Mouse (Mus musculus): ENCODE measurements around the gene Hnrnpa3. TPM values are rescaled to one million over a fixed set of nuclear protein-coding genes. Genes with fewer than 3 reads are reported as not detected.

The Hnrnpa3 gene
- polyA plus RNA-seq, 1 experiment from 2014 or later = 171 TPM

GRCm38 (mm10) chr2:75660255-75660948 lies 1.3 kb downstream of the Hnrnpa3 start:
- no peak for ATAC-seq (ENCODE audit: low FRiP score)
- Histone ChIP-seq H3K36me3 (peaks cover 26% of the 10 kb centered on the region), H3K4me2 (peak overlapping the region; percentile 64), H3K9me3 (replicated peaks) (no peaks in the 10 kb centered on the region), H3K4me1 (peaks cover 22% of the 10 kb centered on the region), H3K9ac (replicated peaks) (peak overlapping the region; percentile 81), H3K4me3 (replicated peaks) (peak overlapping the region; percentile 72), H3K27me3 (replicated peaks) (no peaks in the 10 kb centered on the region), H3K27ac (replicated peaks) (0 out of 2 replicates have a peak overlapping the region, but pooled peaks have one; percentile 99)
- 4% methylated on average over 15 of the region's 15 CpGs for whole genome bisulfite sequencing

GRCm38 (mm10) chr2:75661106-75661505 lies 2.0 kb downstream of the Hnrnpa3 start:
- Histone ChIP-seq H3K9me3 (replicated peaks) (no peaks in the 10 kb centered on the region), H3K36me3 (peaks cover 26% of the 10 kb centered on the region), H3K27me3 (replicated peaks) (no peaks in the 10 kb centered on the region), H3K4me2 (peak overlapping the region; percentile 64), H3K9ac (replicated peaks) (peak overlapping the region; percentile 81; the same call in 1 of the 2 replicates), H3K4me1 (peaks cover 22% of the 10 kb centered on the region), H3K4me3 (replicated peaks) (peak overlapping the region; percentile 72), H3K27ac (replicated peaks) (no peak overlapping the region)
- 48% methylated on average over 2 of the region's 2 CpGs for WGBS
- ATAC-seq (ENCODE audit: low FRiP score) = no peak

- no peak overlapping the region for H3K9ac ChIP-seq (replicated peaks)
- no peaks in the 10 kb centered on the region for H3K4me1 ChIP-seq
- WGBS = 47% methylated on average over 14 of the region's 14 CpGs
- no peak overlapping the region for H3K27ac ChIP-seq (replicated peaks)
- no peaks in the 10 kb centered on the region for H3K9me3 ChIP-seq (replicated peaks)
- no peaks in the 10 kb centered on the region for H3K27me3 ChIP-seq (replicated peaks)
- ATAC-seq (ENCODE audit: low FRiP score) = no peak
- no peak overlapping the region for H3K4me2 ChIP-seq
- no peak overlapping the region for H3K4me3 ChIP-seq (replicated peaks)
- H3K36me3 ChIP-seq = peaks cover 4% of the 10 kb centered on the region
These were observed 10.7 kb downstream of the Hnrnpa3 start for GRCm38 (mm10) chr2:75669491-75670445.

DNA sequence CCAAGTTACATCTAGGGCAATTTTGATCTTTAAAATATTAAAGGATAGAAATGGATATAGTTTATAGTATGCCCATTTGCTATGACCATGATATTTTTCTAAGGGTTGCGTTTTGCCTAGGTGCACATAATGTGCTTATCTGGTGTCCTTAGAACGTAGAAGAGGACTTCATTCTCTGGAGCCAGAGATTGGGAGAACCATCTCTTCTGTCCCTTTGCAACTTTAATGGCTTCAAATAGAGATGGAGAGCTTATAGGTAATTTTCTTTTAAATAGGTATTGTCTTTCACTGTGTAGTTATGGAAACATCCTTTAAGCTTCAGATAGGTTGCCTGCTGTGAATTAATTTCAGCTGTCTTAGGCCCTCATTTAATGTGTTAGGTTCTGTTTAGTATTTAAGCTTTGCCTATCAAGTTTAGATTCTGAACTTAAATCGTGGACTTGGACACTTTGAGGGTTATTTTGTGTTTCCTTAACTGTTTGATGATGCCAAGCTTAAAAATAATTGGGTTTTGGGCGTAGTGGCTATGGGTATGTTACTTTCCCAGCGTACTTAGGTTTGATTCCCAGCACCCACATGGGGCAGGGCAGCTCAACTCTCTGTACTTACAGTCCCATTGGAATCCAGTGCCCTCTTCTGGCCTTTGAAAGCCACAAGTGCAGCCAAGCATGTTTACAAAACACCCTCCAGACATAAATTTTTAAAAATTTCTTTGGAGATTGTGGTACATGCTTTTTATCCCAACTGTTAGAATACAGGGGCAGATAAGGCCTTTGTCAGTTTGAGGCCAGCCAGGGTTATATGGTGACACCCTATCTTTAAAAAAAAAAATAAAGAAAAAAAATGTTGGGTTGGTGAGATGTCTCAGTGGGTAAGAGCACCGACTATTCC lies 11.6 kb downstream of the Hnrnpa3 start:
- no peak overlapping the region for H3K27ac ChIP-seq (replicated peaks)
- no peak overlapping the region for H3K4me2 ChIP-seq
- H3K9ac ChIP-seq (replicated peaks) = no peak overlapping the region
- H3K36me3 ChIP-seq = no peaks in the 10 kb centered on the region
- no peaks in the 10 kb centered on the region for H3K27me3 ChIP-seq (replicated peaks)
- WGBS = 82% methylated on average over 6 of the region's 6 CpGs
- no peak for ATAC-seq (ENCODE audit: low FRiP score)
- no peak overlapping the region for H3K4me3 ChIP-seq (replicated peaks)
- H3K4me1 ChIP-seq = no peaks in the 10 kb centered on the region
- H3K9me3 ChIP-seq (replicated peaks) = no peaks in the 10 kb centered on the region

- Histone ChIP-seq H3K9ac (replicated peaks) (no peak overlapping the region), H3K4me3 (replicated peaks) (no peak overlapping the region), H3K4me2 (no peak overlapping the region), H3K27me3 (replicated peaks) (no peaks in the 10 kb centered on the region), H3K36me3 (no peaks in the 10 kb centered on the region), H3K27ac (replicated peaks) (no peak overlapping the region), H3K4me1 (no peaks in the 10 kb centered on the region), H3K9me3 (replicated peaks) (no peaks in the 10 kb centered on the region)
- no peak for ATAC-seq (ENCODE audit: low FRiP score)
- WGBS = 80% methylated on average over 2 of the region's 2 CpGs
These were observed 12.2 kb downstream of the Hnrnpa3 start for GRCm38 (mm10) chr2:75671337-75671660.

DNA sequence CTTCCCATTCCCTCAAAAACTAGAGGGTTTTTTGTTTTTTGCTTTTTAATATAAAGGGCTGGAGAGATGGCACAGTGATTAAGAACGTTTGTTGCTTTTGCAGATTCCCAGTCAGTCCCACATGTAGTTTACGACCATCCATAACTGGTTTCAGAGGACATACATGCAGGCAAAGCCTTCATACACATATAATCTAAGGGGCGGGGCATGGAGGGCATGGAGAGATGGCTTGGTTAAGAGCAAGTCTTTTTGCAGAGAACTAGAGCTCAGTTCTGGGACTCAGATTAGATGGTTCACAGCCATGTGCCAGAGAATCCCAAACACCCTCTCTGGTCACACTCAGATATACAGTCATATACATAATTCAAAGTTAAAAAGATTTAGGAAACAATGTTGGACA lies 13.5 kb downstream of the Hnrnpa3 start:
- 75% methylated on average over 3 of the region's 3 CpGs for whole genome bisulfite sequencing
- ATAC-seq (ENCODE audit: low FRiP score) = no peak
- no peak overlapping the region for H3K27ac ChIP-seq (replicated peaks)
- no peaks in the 10 kb centered on the region for H3K27me3 ChIP-seq (replicated peaks)
- H3K36me3 ChIP-seq = no peaks in the 10 kb centered on the region
- H3K4me3 ChIP-seq (replicated peaks) = no peak overlapping the region
- H3K4me2 ChIP-seq = no peak overlapping the region
- no peaks in the 10 kb centered on the region for H3K4me1 ChIP-seq
- no peaks in the 10 kb centered on the region for H3K9me3 ChIP-seq (replicated peaks)
- H3K9ac ChIP-seq (replicated peaks) = no peak overlapping the region

- 59% methylated on average over 14 of the region's 14 CpGs for WGBS
- Histone ChIP-seq H3K27ac (replicated peaks) (no peak overlapping the region), H3K9me3 (replicated peaks) (no peaks in the 10 kb centered on the region), H3K27me3 (replicated peaks) (no peaks in the 10 kb centered on the region), H3K36me3 (no peaks in the 10 kb centered on the region), H3K4me2 (no peak overlapping the region), H3K4me3 (replicated peaks) (no peak overlapping the region), H3K4me1 (no peaks in the 10 kb centered on the region), H3K9ac (replicated peaks) (no peak overlapping the region)
- ATAC-seq (ENCODE audit: low FRiP score) = no peak
These were observed 17.5 kb downstream of the Hnrnpa3 start for GRCm38 (mm10) chr2:75676567-75676966.

- H3K4me2 ChIP-seq = no peak overlapping the region
- ATAC-seq (ENCODE audit: low FRiP score) = no peak
- no peaks in the 10 kb centered on the region for H3K36me3 ChIP-seq
- H3K27me3 ChIP-seq (replicated peaks) = no peaks in the 10 kb centered on the region
- no peaks in the 10 kb centered on the region for H3K4me1 ChIP-seq
- no peak overlapping the region for H3K27ac ChIP-seq (replicated peaks)
- H3K4me3 ChIP-seq (replicated peaks) = no peak overlapping the region
- 96% methylated on average over 8 of the region's 8 CpGs for WGBS
- H3K9ac ChIP-seq (replicated peaks) = no peak overlapping the region
- no peaks in the 10 kb centered on the region for H3K9me3 ChIP-seq (replicated peaks)
These were observed 20.9 kb downstream of the Hnrnpa3 start for GRCm38 (mm10) chr2:75679947-75680346.

- Histone ChIP-seq H3K4me3 (replicated peaks) (no peak overlapping the region), H3K9ac (replicated peaks) (no peak overlapping the region), H3K27ac (replicated peaks) (no peak overlapping the region), H3K4me1 (no peaks in the 10 kb centered on the region), H3K36me3 (no peaks in the 10 kb centered on the region), H3K27me3 (replicated peaks) (no peaks in the 10 kb centered on the region), H3K9me3 (replicated peaks) (no peaks in the 10 kb centered on the region), H3K4me2 (no peak overlapping the region)
- no peak for ATAC-seq (ENCODE audit: low FRiP score)
- WGBS = 66% methylated on average over 7 of the region's 7 CpGs
These were observed 22.4 kb downstream of the Hnrnpa3 start for GRCm38 (mm10) chr2:75681439-75681838.

GRCm38 (mm10) chr2:75682978-75683709 lies 24.1 kb downstream of the Hnrnpa3 start:
- Histone ChIP-seq H3K27ac (replicated peaks) (peak overlapping the region; percentile 48; the same call in 1 of the 2 replicates), H3K27me3 (replicated peaks) (no peaks in the 10 kb centered on the region), H3K9ac (replicated peaks) (no peak overlapping the region), H3K9me3 (replicated peaks) (no peaks in the 10 kb centered on the region), H3K4me3 (replicated peaks) (no peak overlapping the region), H3K4me2 (no peak overlapping the region), H3K4me1 (no peaks in the 10 kb centered on the region), H3K36me3 (no peaks in the 10 kb centered on the region)
- 75% methylated on average over 15 of the region's 15 CpGs for WGBS
- no peak for ATAC-seq (ENCODE audit: low FRiP score)

DNA sequence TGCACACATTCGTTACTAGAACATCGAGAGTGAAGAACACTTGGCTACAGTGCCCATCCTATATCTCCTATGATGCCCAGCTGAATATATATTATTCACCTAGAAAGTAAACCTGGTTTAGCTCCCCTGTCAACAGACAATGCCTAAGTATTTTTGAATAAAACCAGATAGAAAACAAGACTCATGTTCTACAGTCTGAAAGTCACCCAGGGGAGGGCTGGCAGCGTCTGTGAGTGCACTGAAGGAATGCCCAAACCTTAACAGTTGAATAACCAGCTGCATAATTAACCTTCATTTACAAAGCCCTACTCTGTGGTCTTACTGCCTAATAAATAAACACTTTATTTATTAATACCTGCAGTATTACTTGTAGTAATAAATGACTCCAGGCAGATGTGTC lies 25.5 kb downstream of the Hnrnpa3 start:
- 68% methylated on average over 3 of the region's 3 CpGs for WGBS
- H3K4me2 ChIP-seq = no peak overlapping the region
- no peak for ATAC-seq (ENCODE audit: low FRiP score)
- H3K9ac ChIP-seq (replicated peaks) = no peak overlapping the region
- no peaks in the 10 kb centered on the region for H3K9me3 ChIP-seq (replicated peaks)
- H3K4me3 ChIP-seq (replicated peaks) = no peak overlapping the region
- no peaks in the 10 kb centered on the region for H3K36me3 ChIP-seq
- H3K4me1 ChIP-seq = no peaks in the 10 kb centered on the region
- H3K27ac ChIP-seq (replicated peaks) = no peak overlapping the region
- no peaks in the 10 kb centered on the region for H3K27me3 ChIP-seq (replicated peaks)
